Mouse (Mus musculus) heart, embryonic 12.5 days (tissue): ENCODE results near the gene Clcn5. TPM values are rescaled to one million over a fixed set of nuclear protein-coding genes. Genes with fewer than 3 reads are reported as not detected.
A peak's percentile ranks its signal among the peaks of the same experiment; 100 is the strongest.

Source experiments
- ATAC-seq: fragments of 200-750 bp; cut with Nextera tagmentation; 2 replicates; pipeline ENCODE4 v1.8.0; 2017; ENCODE audit warnings: moderate TSS enrichment, moderate library complexity; ENCODE audit not compliant: insufficient number of reproducible peaks, low FRiP score
- H3K27ac ChIP-seq: fragments of 300-500 bp; sonication (generic); 2 replicates; pipeline ENCODE4 v1.5.1; 2016; ENCODE audit warnings: mild to moderate bottlenecking, moderate library complexity; ENCODE audit not compliant: poor library complexity, severe bottlenecking
- H3K27me3 ChIP-seq: fragments of 300-500 bp; sonication (generic); replicated peaks from 2 replicates; pipeline ENCODE4 v1.6.1; 2016; ENCODE audit warnings: mild to moderate bottlenecking, moderate library complexity
- H3K36me3 ChIP-seq: fragments of 300-500 bp; sonication (generic); 2 replicates; pipeline ENCODE4 v1.6.1; 2016; ENCODE audit warnings: mild to moderate bottlenecking, moderate library complexity
- H3K4me1 ChIP-seq: fragments of 300-500 bp; sonication (generic); replicated peaks from 2 replicates; pipeline ENCODE4 v1.6.1; 2016; ENCODE audit warnings: mild to moderate bottlenecking
- H3K4me2 ChIP-seq: fragments of 300-500 bp; sonication (generic); 2 replicates; pipeline ENCODE4 v1.6.1; 2016; ENCODE audit warnings: mild to moderate bottlenecking, moderate library complexity
- H3K4me3 ChIP-seq: fragments of 300-500 bp; sonication (generic); 2 replicates; pipeline ENCODE4 v1.5.1; 2016; ENCODE audit warnings: mild to moderate bottlenecking
- H3K9ac ChIP-seq: fragments of 300-500 bp; sonication (generic); 2 replicates; pipeline ENCODE4 v1.6.1; 2016; ENCODE audit warnings: mild to moderate bottlenecking, moderate library complexity
- H3K9me3 ChIP-seq: fragments of 300-500 bp; sonication (generic); replicated peaks from 2 replicates; pipeline ENCODE4 v1.6.1; 2016; ENCODE audit warnings: mild to moderate bottlenecking, moderate library complexity
- WGBS: fragments of 180-500 bp; shearing (Covaris S2); methylation state at CpG from one replicate; pipeline ENCODE4 v1.1.7; 2016; 5-methylcytosine and 5-hydroxymethylcytosine counted together
- microRNA counts: library from miRNA; unstranded; fragments of <30 nt; microRNA quantifications from one replicate; lab custom pipeline; 2017
- microRNA-seq: library from miRNA; unstranded; fragments of <30 nt; microRNA quantifications from one replicate; pipeline ENCODE4, GENCODE M21; 2017
- polyA plus RNA-seq: library from polyadenylated mRNA; unstranded; fragments of >200 nt; fragmentation: Nextera tagmentation; extraction: Ambion mirVana; gene quantifications from 2 replicates; pipeline ENCODE4 v1.2.1, GENCODE M21; 2016

Gene Clcn5
- polyA plus RNA-seq, 1 experiment from 2014 or later: 35.7 TPM

- H3K36me3 ChIP-seq: no peaks in the 10 kb centered on the region
- no peaks in the 10 kb centered on the region for H3K27me3 ChIP-seq
- 65% methylated on average over 4 of the region's 4 CpGs for WGBS
- no peaks in the 10 kb centered on the region for H3K9me3 ChIP-seq
- no peak overlapping the region for H3K4me3 ChIP-seq
- ATAC-seq: no peak
- H3K4me1 ChIP-seq: 0 out of 2 replicates have a peak, but pooled peaks cover 3% of the 10 kb centered on the region
- H3K9ac ChIP-seq: no peak overlapping the region
- H3K27ac ChIP-seq: no peak overlapping the region
- no peak overlapping the region for H3K4me2 ChIP-seq
These were observed 197.4 kb downstream of the Clcn5 start for GRCm38 (mm10) chrX:7121618-7122280.

- Histone ChIP-seq H3K27ac (no peak overlapping the region), H3K36me3 (no peaks in the 10 kb centered on the region), H3K9ac (no peak overlapping the region), H3K4me3 (no peak overlapping the region), H3K4me1 (no peaks in the 10 kb centered on the region), H3K27me3 (no peaks in the 10 kb centered on the region), H3K9me3 (no peaks in the 10 kb centered on the region), H3K4me2 (no peak overlapping the region)
- no peak for ATAC-seq
- 76% methylated on average over 3 of the region's 3 CpGs for WGBS
These were observed 204.3 kb downstream of the Clcn5 start for GRCm38 (mm10) chrX:7114885-7115284.

MicroRNA genes within 50 kb of the gene (microRNA counts, 519-probe panel; counts per million panel counts)
- microRNA mmu-miR-188-3p (lab: Ali Mortazavi, UCI) (not detected), microRNA mmu-miR-188-5p (lab: Ali Mortazavi, UCI) (not detected), microRNA mmu-miR-362-3p (lab: Ali Mortazavi, UCI) (5,183 counts per million, percentile 59 among the panel's probes with 10 or more counts), microRNA mmu-miR-362-5p (lab: Ali Mortazavi, UCI) (4,258 counts per million, percentile 38 among the panel's probes with 10 or more counts), microRNA mmu-miR-500 (lab: Ali Mortazavi, UCI) (not detected), microRNA mmu-miR-501-3p (lab: Ali Mortazavi, UCI) (not detected), microRNA mmu-miR-501-5p (lab: Ali Mortazavi, UCI) (2,141 counts per million, percentile 7 among the panel's probes with 10 or more counts), microRNA mmu-miR-532-3p (lab: Ali Mortazavi, UCI) (not detected), microRNA mmu-miR-532-5p (lab: Ali Mortazavi, UCI) (5,873 counts per million, percentile 76 among the panel's probes with 10 or more counts)

Small RNA genes lying within 50 kb of the gene (microRNA-seq; reads per million reads assigned to microRNA genes)
- gene Mir188: 2,702 reads per million, percentile 85 among the genes with 10 or more reads in this experiment
- 280 reads per million, percentile 65 among the genes with 10 or more reads in this experiment for gene Mir362
- gene Mir500: 252 reads per million, percentile 64 among the genes with 10 or more reads in this experiment
- gene Mir501: 948 reads per million, percentile 78 among the genes with 10 or more reads in this experiment
- gene Mir532: 3,621 reads per million, percentile 90 among the genes with 10 or more reads in this experiment

Other genes with a start within 250 kb of the Clcn5 start
- gene Usp27x, start 56.5 kb upstream of the Clcn5 start, polyA plus RNA-seq: 1.1 and 1.2 TPM in 2 replicates